Mouse (Mus musculus) G1E (cell line): ENCODE results near the gene Adtrp.

Experiments used
- CTCF ChIP-seq: IDR thresholded peaks from 2 replicates; pipeline ENCODE4 v1.5.1; 2012; ENCODE audit warnings: low read depth, low read length, inconsistent platforms, mixed read lengths
- GATA1 ChIP-seq: IDR thresholded peaks from 2 replicates; pipeline ENCODE4 v1.6.1; 2012; ENCODE audit warnings: borderline replicate concordance, low read length, inconsistent platforms, mixed read lengths
- GATA2 ChIP-seq: IDR thresholded peaks from 2 replicates; pipeline ENCODE4 v1.6.1; 2012; ENCODE audit warnings: low read depth, low read length, inconsistent platforms, borderline replicate concordance
- POLR2AphosphoS5 ChIP-seq: IDR thresholded peaks from 2 replicates; pipeline ENCODE4 v1.6.1; 2012; ENCODE audit warnings: low read depth, low read length, inconsistent platforms; ENCODE audit not compliant: insufficient replicate concordance
- TAL1 ChIP-seq: conservative IDR thresholded peaks from 2 replicates; pipeline ENCODE4 v1.6.1; 2012; ENCODE audit warnings: low read depth, low read length, inconsistent platforms, mixed read lengths

- TF ChIP-seq POLR2AphosphoS5 (no peak), CTCF (no peak), GATA1 (no peak), TAL1 (no peak), GATA2 (no peak)
These were observed 100.4 kb downstream of the Adtrp start for GRCm38 (mm10) chr13:41746971-41747615.
